9 mouse cellular contexts compared by ENCODE assay signal in the genomic region with DNA sequence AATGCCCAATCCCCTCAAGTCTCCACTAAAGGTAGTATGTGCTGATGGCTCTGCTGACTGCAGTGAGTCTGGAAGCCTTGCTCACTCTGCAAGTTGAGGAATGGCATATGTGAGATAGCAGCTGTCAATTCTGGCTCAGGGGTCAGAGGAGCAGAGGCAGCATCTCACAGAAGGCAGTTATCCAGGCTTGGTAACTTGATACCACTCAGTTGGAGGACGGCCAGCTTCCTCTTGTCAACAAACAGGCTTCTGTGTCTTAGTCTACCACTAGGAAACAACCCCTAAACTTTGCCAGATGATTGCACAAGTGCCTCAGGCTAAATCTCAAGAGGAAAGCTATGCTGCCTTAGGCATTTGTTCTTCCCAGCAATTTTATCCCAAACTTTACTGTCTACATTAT. TPM values are rescaled to one million over a fixed set of nuclear protein-coding genes. Genes with fewer than 3 reads are reported as not detected.
DNase-seq lines count a peak whose midpoint lies in the region; ATAC-seq and TF ChIP-seq lines count a peak whose summit lies in the region.
"Had no signal": no experiment of that assay in that cellular context is flagged by ENCODE, and none has a peak within 500 bp of the region (broad histone marks: within the 10 kb centered on the region; RNA-seq: fewer than 3 reads in every experiment).

No protein-coding gene starts in this region.

- no peak for ATAC-seq in liver, embryonic 12.5 days

- no peak overlapping the region for H3K27ac ChIP-seq in liver, adult 2 months (replicated peaks; ENCODE audit: insufficient read depth, low read depth, low read length)
- H3K27ac ChIP-seq in liver, embryonic 12.5 days = no peak overlapping the region
- H3K27ac ChIP-seq in thymus, adult 2 months (ENCODE audit: control insufficient read depth, insufficient read depth, low read length) = no peak overlapping the region
- H3K27ac ChIP-seq: macrophage had no signal

- no peak for TF ChIP-seq CTCF in liver, adult 2 months (IDR thresholded peaks at IDR 0.05; ENCODE audit: low read depth, low read length)
- no peak for TF ChIP-seq CTCF in thymus, adult 2 months (IDR thresholded peaks at IDR 0.05; ENCODE audit: borderline replicate concordance, control insufficient read depth, extremely low read depth, insufficient read depth, low read length, poor library complexity)

- H3K4me2 ChIP-seq in liver, embryonic 12.5 days = no peak overlapping the region

- H3K4me1 ChIP-seq in liver, adult 2 months (ENCODE audit: control insufficient read depth, insufficient read depth, low read length) = no peaks in the 10 kb centered on the region
- H3K4me1 ChIP-seq in liver, embryonic 12.5 days = no peaks in the 10 kb centered on the region
- no peaks in the 10 kb centered on the region for H3K4me1 ChIP-seq in thymus, adult 2 months (replicated peaks; ENCODE audit: control insufficient read depth, insufficient read depth, low read length)

- DNase-seq in liver, adult 2 months (ENCODE audit: extremely low read depth, low read depth, low spot score) = peak; percentile 7
- DNase-seq in embryo, embryonic 10 days (ENCODE audit: low spot score) = peak; percentile 48
- peak; percentile 20 for DNase-seq in heart, adult 8-10 months (ENCODE audit: low spot score)
- peak; percentile 9 for DNase-seq in lung, postnatal 36 days
- no peak for DNase-seq in neural tube, embryonic 10.5 days (ENCODE audit: extremely low spot score, low spot score)
- DNase-seq in layer of hippocampus, postnatal 25 days (ENCODE audit: extremely low spot score in 1 of 2, low spot score in 1 of 2) = no peak
- no peak for DNase-seq in thymus, adult 2 months

- H3K27me3 ChIP-seq in liver, adult 2 months (ENCODE audit: control insufficient read depth, insufficient read depth, low read length) = no peaks in the 10 kb centered on the region
- no peaks in the 10 kb centered on the region for H3K27me3 ChIP-seq in liver, embryonic 12.5 days (replicated peaks)
- H3K27me3 ChIP-seq in thymus, adult 2 months (ENCODE audit: control insufficient read depth, insufficient read depth, low read length) = no peaks in the 10 kb centered on the region

- H3K4me3 ChIP-seq in liver, adult 2 months (ENCODE audit: insufficient read depth, low read depth, low read length) = no peak overlapping the region
- H3K4me3 ChIP-seq in liver, embryonic 12.5 days = no peak overlapping the region
- no peak overlapping the region for H3K4me3 ChIP-seq in thymus, adult 2 months (ENCODE audit: control insufficient read depth, insufficient read depth, low read length)

- 0% methylated on average over 1 of the region's 1 CpGs for WGBS in liver, adult 2 months
- 29% methylated on average over 1 of the region's 1 CpGs for WGBS in liver, embryonic 12.5 days (ENCODE audit: insufficient replicate concordance)
- 33% methylated on average over 1 of the region's 1 CpGs for WGBS in thymus, adult 2 months

- no peaks in the 10 kb centered on the region for H3K79me2 ChIP-seq in liver, adult 2 months (ENCODE audit: control insufficient read depth, insufficient read depth, low read length)

- H3K9ac ChIP-seq in liver, adult 2 months (ENCODE audit: low read depth, low read length) = no peak overlapping the region
- H3K9ac ChIP-seq in liver, embryonic 12.5 days = no peak overlapping the region

- TF ChIP-seq POLR2A in liver, adult 2 months (IDR thresholded peaks at IDR 0.05; ENCODE audit: extremely low read depth, insufficient read depth, low read length) = no peak
- TF ChIP-seq POLR2A in thymus, adult 2 months (IDR thresholded peaks at IDR 0.05; ENCODE audit: control insufficient read depth, extremely low read depth, insufficient read depth, low read length, poor library complexity) = no peak

- H3K9me3 ChIP-seq in liver, embryonic 12.5 days (replicated peaks) = no peaks in the 10 kb centered on the region

- no peaks in the 10 kb centered on the region for H3K36me3 ChIP-seq in liver, adult 2 months (ENCODE audit: control insufficient read depth, insufficient read depth, low read length)
- no peaks in the 10 kb centered on the region for H3K36me3 ChIP-seq in liver, embryonic 12.5 days
- no peaks in the 10 kb centered on the region for H3K36me3 ChIP-seq in thymus, adult 2 months (ENCODE audit: control insufficient read depth, insufficient read depth, low read length)

RNA-seq across cellular contexts. Expression of gene Gabre, which starts 55.7 kb away (rescaled TPM):
- total RNA-seq in liver, adult 2 months (2014; rRNA removed) = 0.07 and 0.18 TPM in 2 replicates
- polyA plus RNA-seq in liver, adult 2 months (2012; rRNA removed) = 0.04 TPM in 2 replicates
- polyA plus RNA-seq in liver, embryonic 12.5 days (2016; fragmentation: Nextera tagmentation; extraction: Ambion mirVana) = 0.24 and 0.63 TPM in 2 replicates
- total RNA-seq in heart, adult 8-10 months (2022) = under 1 TPM; 0.28 to 0.75 (median 0.45) TPM
- under 1 TPM; 0.05 to 0.12 TPM for total RNA-seq in layer of hippocampus, postnatal 25 days (2021)
- 0.70 and 0.97 TPM in 2 replicates for polyA plus RNA-seq in thymus, adult 2 months (2012; rRNA removed)
- polyA plus RNA-seq: macrophage had no signal

RNA-seq across cellular contexts. Expression of gene Magea10, which starts 56.3 kb away (rescaled TPM):
- not detected in 2 replicates for total RNA-seq in liver, adult 2 months (2014; rRNA removed)
- polyA plus RNA-seq in liver, adult 2 months (2012; rRNA removed) = not detected in 2 replicates
- polyA plus RNA-seq in liver, embryonic 12.5 days (2016; fragmentation: Nextera tagmentation; extraction: Ambion mirVana) = not detected in 2 replicates
- total RNA-seq in heart, adult 8-10 months (2022) = not detected
- total RNA-seq in layer of hippocampus, postnatal 25 days (2021) = not detected
- not detected in 2 replicates for polyA plus RNA-seq in thymus, adult 2 months (2012; rRNA removed)
- polyA plus RNA-seq: macrophage had no signal

Comparison
In these comparisons a context has a peak if more than half of its experiments do, and no peak if none do; other contexts are left out.
1. DNase-seq: peak in liver, adult 2 months (single experiment), embryo, embryonic 10 days (single experiment), heart, adult 8-10 months (single experiment) and lung, postnatal 36 days (single experiment); none in neural tube, embryonic 10.5 days (single experiment), layer of hippocampus, postnatal 25 days (0 of 2) and thymus, adult 2 months (single experiment).